Mouse (Mus musculus): ENCODE results near the gene Lrrc42.

DNA sequence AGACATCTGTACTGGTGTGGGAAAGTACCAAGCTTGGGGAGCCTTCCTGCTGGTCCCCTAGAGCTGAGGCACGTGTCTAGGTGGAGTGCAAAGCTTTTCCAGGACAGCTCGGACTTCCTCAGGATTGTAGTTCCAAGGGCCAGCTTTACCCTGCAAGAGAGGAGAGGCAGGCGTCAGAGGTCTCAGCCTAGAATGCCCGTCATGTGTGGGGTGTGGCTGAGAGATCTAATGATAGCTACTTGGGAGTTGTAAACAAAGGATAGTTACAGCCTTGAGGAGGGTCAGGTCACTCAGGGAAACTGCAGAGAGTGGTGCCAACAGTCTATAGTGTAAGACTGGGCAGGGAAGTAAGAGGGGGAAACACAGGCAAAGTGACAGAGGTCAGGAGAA is 38.9 kb upstream of the Lrrc42 start:
- no peak for TF ChIP-seq CTCF (IDR thresholded peaks at IDR 0.05; ENCODE audit: control insufficient read depth, insufficient read depth, insufficient replicate concordance, low read depth, low read length)
- no peak for TF ChIP-seq POLR2A (IDR thresholded peaks at IDR 0.05; ENCODE audit: control insufficient read depth, low read depth, low read length)
